Mouse (Mus musculus) myocyte (in vitro differentiated cells): ENCODE measurements around the gene Sgsm1.

Experiments
- CEBPB ChIP-seq: IDR thresholded peaks from 2 replicates; pipeline ENCODE4 v1.6.1; 2011; ENCODE audit warnings: mild to moderate bottlenecking, moderate library complexity; ENCODE audit not compliant: poor library complexity, insufficient read depth, severe bottlenecking
- E2F4 ChIP-seq: IDR thresholded peaks from one replicate; pipeline ENCODE4 v1.6.1; 2011; ENCODE audit warnings: mild to moderate bottlenecking, control low read depth, moderate library complexity; ENCODE audit not compliant: insufficient read depth
- MAX ChIP-seq: IDR thresholded peaks from one replicate; pipeline ENCODE4 v1.6.1; 2011; ENCODE audit warnings: low read depth, mild to moderate bottlenecking, control low read depth
- MYOD1 ChIP-seq, 3 experiments: IDR thresholded peaks; one replicate each; pipeline ENCODE4 v1.6.1; 2011; ENCODE audit warnings: control low read depth in 2 of 3, low read depth in 2 of 3, mild to moderate bottlenecking in 2 of 3, moderate library complexity in 1 of 3; ENCODE audit not compliant: insufficient read length in 2 of 3, control insufficient read depth in 1 of 3
- MYOG ChIP-seq, 3 experiments: IDR thresholded peaks; one replicate each; pipeline ENCODE4 v1.6.1; 2011; ENCODE audit warnings: control low read depth in 2 of 3, low read depth in 2 of 3, mild to moderate bottlenecking in 2 of 3; ENCODE audit not compliant: insufficient read length in 2 of 3, control insufficient read depth in 1 of 3, insufficient read depth in 1 of 3
- POLR2A ChIP-seq: IDR thresholded peaks from one replicate; pipeline ENCODE4 v1.6.1; 2011; ENCODE audit warnings: low read depth, mild to moderate bottlenecking, control low read depth, moderate library complexity; ENCODE audit not compliant: insufficient read length
- POLR2AphosphoS2 ChIP-seq: IDR thresholded peaks from one replicate; pipeline ENCODE4 v1.6.1; 2011; ENCODE audit warnings: low read depth, control low read depth; ENCODE audit not compliant: insufficient read length
- REST ChIP-seq: IDR thresholded peaks from one replicate; pipeline ENCODE4 v1.6.1; 2011; ENCODE audit warnings: mild to moderate bottlenecking, control low read depth, moderate library complexity; ENCODE audit not compliant: insufficient read depth, insufficient read length
- SRF ChIP-seq: IDR thresholded peaks from one replicate; pipeline ENCODE4 v1.6.1; 2011; ENCODE audit warnings: low read depth; ENCODE audit not compliant: control insufficient read depth, insufficient read length
- TCF12 ChIP-seq: IDR thresholded peaks from one replicate; pipeline ENCODE4 v1.6.1; 2011; ENCODE audit warnings: mild to moderate bottlenecking, control low read depth; ENCODE audit not compliant: poor library complexity, insufficient read depth, severe bottlenecking
- TCF3 ChIP-seq: IDR thresholded peaks from one replicate; pipeline ENCODE4 v1.6.1; 2011; ENCODE audit warnings: low read depth, control low read depth; ENCODE audit not compliant: insufficient read length
- USF1 ChIP-seq: IDR thresholded peaks from one replicate; pipeline ENCODE4 v1.6.1; 2011; ENCODE audit warnings: low read depth, mild to moderate bottlenecking, control low read depth, moderate library complexity

- TF ChIP-seq SRF (no peak), MAX (no peak), USF1 (no peak), POLR2A (no peak), POLR2AphosphoS2 (no peak), MYOG (IDR thresholded peaks at IDR 0.05; ENCODE audit: control insufficient read depth in 1 of 3, insufficient read depth in 1 of 3, insufficient read length in 2 of 3, low read depth in 2 of 3) (no peak), E2F4 (no peak), TCF12 (no peak), REST (no peak), MYOD1 (IDR thresholded peaks at IDR 0.05; ENCODE audit: control insufficient read depth in 1 of 3, insufficient read length in 2 of 3, low read depth in 2 of 3) (no peak), TCF3 (no peak), CEBPB (no peak)
Observed at GRCm38 (mm10) chr5:113283726-113284125, 26.9 kb downstream of the Sgsm1 start.
